Mouse (Mus musculus): ENCODE results near the gene Sub1.

The Sub1 gene

DNA sequence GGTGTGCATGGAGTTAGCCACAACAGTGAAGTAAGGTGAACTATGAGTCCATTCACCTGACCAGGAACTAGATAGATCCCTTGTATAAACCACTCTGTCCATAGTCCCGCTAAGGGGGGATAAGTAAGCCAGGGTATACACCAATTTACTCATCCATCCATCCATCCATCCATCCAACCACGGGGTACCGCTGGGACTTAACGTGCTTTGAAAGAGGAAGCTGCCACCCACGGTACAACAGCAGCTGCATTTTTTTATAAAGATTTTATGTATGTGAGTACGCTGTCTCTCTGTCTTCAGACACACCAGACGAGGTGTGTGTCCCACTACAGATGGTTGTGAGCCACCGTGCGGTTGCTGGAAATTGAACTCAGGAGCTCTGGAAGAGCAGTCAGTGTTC lies 27.9 kb downstream of the Sub1 start:
- no peak for DNase-seq (ENCODE audit: extremely low spot score)

DNA sequence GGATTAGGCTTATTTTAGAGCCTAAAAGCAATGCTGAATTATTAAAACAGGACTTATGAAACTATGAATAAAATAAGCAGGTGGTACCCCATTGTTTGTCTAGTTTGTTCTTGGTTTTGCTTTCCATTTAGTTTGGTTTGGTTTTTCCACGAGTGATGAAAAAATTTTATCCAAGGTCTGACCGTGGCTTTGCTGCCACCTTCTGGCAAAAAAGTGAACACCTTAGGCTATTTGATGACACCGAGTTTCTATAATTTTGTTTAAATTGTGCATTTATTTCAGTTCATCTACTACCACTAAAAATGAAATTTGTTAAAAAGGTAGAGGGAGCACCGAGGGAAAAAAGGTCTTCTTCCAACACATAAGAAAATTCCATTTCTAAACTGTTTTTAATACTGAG lies 30.4 kb downstream of the Sub1 start:
- peak; percentile 31 for DNase-seq (ENCODE audit: extremely low spot score)

DNA sequence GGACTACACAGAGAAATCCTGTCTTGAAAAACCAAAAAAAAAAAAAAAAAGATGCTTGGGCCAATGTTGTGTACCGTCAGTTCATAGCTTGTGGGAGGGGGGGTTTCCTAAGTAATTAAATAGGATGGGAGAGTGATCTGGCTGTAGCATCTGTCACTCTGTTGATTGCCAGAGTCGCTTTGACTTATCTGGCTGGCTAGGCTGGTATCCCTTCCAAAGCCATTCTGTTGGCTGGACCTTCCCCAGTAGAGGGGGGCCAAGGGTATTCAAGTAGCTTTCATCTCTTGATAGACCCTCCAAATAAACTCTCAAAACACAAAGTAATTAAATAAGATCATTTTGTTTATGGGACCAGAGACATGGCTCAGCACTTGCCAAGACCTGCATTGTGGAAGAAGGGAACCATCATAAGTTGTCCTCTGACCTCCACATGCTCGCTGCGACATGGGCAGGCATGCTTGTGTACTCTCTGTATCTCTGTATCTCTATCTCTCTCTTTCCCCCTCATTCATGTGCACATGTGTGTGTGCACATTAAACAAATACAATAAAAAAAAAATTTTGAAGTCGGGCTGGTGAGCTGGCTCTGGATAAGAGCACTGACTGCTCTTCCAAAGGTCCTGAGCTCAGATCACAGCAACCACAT lies 31.5 kb downstream of the Sub1 start:
- no peak for DNase-seq (ENCODE audit: extremely low spot score)

DNA sequence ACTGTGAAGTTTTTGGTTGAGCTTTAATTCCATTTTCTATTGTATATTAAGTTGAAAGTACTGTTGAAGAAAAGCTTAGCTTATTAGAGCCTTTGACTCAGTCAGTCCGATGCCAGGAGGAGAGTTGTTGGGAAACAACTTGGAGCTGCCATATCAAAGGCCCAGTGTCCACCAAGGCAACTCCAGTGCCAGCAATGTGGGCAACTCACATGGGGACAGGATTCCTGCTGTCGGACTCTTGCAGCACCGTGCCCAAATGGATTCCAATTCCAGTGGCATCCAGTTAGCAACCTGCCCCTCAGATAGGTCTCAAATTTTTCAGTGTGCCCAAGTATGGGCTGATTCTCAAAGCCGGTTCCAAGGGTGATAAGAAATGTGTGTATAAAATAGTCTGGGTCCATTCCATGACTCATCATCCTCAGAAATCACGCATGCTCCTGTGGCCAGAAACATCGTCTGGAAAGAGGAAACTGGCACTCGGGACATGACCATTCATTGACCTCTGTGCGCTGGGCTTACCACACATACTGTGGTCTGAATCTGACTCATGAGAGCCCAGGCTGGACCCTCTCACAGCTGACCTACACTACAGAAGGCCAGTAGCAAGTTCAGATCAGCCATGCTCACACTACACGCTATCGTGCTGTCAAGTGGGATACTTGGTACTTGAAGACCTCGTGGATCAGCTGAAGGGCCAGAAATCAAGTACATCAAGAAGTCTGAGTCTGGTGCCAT lies 32.8 kb downstream of the Sub1 start:
- no peak for DNase-seq (ENCODE audit: extremely low spot score)

DNA sequence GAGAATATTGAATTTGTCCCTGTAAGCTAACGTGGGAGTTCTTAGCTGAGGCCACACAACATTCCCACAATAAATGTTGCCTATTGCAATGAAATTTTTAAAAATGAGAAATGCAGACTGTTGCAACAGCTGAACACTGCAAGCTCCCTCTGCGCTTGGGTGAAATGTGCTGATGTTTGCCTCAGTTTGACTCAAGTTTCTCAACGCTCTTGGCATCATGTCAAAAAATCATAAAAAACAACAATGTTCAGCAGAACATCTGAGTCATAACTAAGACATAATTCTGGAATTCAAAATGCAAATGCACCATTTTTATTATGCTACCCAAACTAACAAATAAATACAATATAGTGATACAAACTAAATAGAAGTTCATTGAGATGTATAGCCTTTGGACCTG lies 37.1 kb downstream of the Sub1 start:
- DNase-seq (ENCODE audit: extremely low spot score): no peak

DNA sequence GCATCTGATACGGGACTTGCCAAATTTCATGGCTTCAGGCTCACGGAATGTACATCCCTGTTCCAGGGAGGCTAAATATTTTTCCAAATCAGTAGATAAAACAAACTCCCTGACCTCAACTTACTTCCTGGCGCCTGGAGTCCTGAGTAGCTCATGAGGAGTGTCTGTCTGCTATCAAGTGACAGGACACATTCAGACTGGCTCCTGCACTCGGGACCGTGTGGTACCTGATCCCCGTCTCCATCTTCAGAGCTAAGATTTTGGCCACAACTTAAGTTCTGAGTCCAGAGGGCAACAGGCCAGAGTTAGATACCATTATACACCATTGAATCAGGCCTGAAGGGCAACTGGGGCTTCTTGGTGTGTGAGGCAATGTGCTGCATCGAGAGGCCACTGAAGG lies 40.7 kb downstream of the Sub1 start:
- no peak for DNase-seq (ENCODE audit: extremely low spot score)

DNA sequence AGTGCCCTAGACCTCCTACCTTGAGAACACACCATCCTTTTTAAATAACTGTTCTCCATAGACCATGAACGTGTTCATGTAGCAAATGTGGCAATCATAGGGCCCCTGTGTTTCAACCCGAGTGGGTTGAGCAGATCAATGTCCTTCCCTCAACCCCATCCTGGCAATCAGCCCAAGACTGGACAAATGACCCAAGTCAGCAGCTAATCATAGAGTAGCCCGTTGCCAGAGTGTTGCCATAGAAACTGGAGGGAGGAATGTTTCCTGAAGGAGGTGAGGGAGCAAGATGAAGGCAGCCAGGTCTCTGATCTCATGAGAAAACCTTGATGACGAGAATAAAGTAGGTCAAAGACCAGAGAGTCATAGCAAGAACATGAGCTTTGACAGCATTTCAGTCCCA lies 42.6 kb downstream of the Sub1 start:
- DNase-seq (ENCODE audit: extremely low spot score): no peak

DNA sequence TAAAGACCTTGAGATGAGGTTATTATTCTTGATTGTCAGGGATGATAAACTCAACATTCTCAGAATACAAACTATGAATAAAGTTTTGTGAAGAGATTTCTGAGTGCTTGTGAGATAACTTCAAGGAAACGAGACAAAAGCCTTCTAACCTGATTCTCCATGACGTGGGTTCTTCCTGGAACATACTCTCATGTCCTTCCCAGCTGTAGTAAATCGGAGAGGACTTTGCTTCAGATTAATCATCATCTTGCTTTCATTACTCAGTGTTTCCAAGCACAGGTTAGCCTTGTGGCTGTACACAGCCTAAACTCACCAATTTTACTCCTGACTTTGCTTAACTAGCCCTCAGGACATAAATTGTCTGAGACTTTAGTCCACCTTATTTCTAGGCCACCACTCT lies 44.6 kb downstream of the Sub1 start:
- DNase-seq (ENCODE audit: extremely low spot score): no peak

DNA sequence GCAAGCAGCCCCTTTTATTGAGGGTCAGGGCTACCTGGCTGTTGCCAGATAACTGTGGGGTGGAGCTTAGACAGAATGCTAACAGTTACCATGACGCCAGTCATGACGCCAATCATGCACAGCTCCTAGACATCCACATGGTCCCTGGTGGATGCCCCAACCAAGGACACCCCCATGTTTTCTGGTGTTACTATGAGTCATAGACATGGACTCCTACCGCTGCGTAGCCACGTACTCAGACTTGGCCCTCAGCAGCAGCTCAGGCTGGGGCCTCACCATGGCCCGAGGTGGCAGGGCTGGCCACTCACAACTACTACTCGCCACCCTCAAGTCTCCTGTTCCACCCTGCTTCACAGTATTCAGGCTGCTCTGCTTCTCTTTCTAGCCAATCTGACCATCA lies 45.6 kb downstream of the Sub1 start:
- no peak for DNase-seq (ENCODE audit: extremely low spot score)

DNA sequence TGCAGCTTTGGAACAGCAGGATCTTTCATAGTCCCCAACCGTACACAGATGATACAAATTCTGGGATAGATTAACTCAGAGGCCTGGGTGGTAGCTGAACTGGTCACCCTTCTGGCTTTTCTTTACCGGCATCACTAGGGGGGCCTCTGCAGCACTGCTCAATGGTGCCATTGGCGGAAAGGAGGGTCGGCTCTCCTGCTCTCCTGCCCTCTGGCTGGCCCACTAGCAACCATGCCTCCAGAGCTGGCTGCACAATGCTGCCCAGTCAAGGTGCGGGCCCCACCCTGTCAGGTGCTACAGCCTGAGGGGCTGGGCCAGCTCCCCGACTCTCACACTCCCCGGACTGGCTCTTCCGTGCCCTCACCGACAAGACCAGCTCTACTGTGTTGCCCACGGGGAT lies 46.6 kb downstream of the Sub1 start:
- no peak for DNase-seq (ENCODE audit: extremely low spot score)

DNA sequence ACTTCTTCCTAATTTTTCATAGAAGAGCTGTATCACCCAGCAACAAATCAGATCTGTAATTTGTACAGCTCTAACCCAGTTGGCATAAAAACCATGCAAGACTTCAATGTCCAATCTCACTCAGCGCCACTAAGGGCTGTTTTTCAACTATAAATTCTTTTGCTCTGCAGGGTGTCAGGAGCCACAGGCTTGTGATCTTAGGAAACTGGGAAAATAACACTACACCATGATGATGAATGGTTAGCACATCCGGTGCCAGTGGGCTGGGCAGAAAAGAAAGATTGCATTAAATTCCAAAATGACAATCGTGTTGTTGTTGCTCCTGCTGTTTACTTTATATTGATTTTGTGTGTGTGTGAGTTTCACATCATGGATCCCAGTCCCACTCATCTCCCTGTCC lies 47.3 kb downstream of the Sub1 start:
- DNase-seq (ENCODE audit: extremely low spot score): no peak

DNA sequence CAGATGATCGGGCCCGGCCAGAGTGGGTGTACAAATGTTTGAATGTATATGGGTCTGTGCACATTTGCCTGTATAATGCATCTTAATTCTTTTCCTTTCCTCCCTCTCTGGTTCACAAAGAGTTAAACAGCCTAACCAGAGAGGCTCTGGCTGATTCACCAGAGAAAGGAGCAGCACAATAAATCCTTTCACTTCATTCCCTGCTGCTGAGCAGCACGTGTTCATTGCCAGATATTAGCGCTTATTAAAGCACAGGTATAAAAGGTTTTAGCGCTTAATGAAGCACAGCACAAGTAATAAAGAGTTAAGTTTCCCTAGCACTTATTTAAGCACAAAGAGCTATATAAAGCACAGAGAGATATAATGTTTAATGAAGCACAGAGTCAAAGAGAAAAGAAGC lies 55.9 kb downstream of the Sub1 start:
- no peak for DNase-seq (ENCODE audit: extremely low spot score)
